In the genomic region with DNA sequence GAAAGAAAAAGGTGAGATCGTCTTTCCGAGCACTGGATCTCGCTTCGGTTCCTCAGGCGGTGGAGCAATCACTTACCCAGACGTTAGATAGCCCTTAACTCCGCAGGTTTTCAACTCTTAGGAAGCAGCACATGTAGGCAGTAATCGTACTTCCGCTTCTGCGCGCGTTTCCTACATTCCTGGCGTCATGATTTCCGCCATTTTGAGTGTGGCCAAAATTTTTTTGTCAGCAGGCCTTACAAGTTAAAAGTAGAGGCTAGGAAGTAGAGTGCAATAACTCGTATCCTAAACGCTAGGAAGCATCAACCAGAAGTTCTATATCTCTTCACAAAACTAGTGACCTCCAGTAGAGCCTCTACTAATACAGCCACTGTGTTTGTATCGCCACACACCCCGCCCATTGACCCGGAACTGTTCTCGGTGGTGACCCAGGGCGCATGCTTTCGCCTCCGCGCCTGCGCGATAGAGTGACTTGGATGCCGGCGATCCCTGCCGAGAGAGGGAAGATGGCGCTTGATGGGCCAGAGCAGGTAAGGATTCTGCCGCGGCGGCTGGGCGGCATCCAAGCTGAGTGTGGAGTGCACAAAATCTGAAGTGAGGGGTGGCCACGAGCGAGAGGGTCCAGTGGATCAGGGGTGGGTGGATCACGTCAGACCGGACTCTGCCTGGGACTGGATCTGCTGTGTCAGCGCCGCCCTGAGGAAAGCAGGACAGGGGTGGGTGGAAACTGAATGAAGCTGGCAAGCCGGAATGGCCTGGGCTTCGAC, we compare ENCODE assay signal across 8 mouse cellular contexts. TPM values are rescaled to one million over a fixed set of nuclear protein-coding genes. Genes with fewer than 3 reads are reported as not detected.
DNase-seq lines count a peak whose midpoint lies in the region; ATAC-seq and TF ChIP-seq lines count a peak whose summit lies in the region.

TSS of gene Ftsj3 (minus strand) at position 395 of the 767 bp plus-strand sequence.
TSS of gene Psmc5 (plus strand) at position 470 of the 767 bp plus-strand sequence.

- TF ChIP-seq CTCF in layer of hippocampus, adult 2 months (conservative IDR thresholded peaks at IDR 0.05): peak; percentile 45
- peak; percentile 47 for TF ChIP-seq CTCF in lung, embryonic 14.5 days (IDR thresholded peaks at IDR 0.05; ENCODE audit: low read depth)
- no peak for TF ChIP-seq CTCF in olfactory bulb, adult 2 months (IDR thresholded peaks at IDR 0.05; ENCODE audit: insufficient read depth, low read depth, low read length)
- TF ChIP-seq CTCF in thymus, adult 2 months (IDR thresholded peaks at IDR 0.05; ENCODE audit: borderline replicate concordance, control insufficient read depth, extremely low read depth, insufficient read depth, low read length, poor library complexity): peak; percentile 69; the same call in 1 of the 2 replicates

- H3K27ac ChIP-seq in ES-E14 (ENCODE audit: insufficient read depth, low read depth, low read length, poor library complexity, severe bottlenecking): peak within 1 kb of the TSS; percentile 96
- peak within 1 kb of the TSS; percentile 77 for H3K27ac ChIP-seq in forebrain, embryonic 16.5 days (ENCODE audit: low read length)
- peak within 1 kb of the TSS; percentile 92 for H3K27ac ChIP-seq in layer of hippocampus, adult 2 months
- peak within 1 kb of the TSS; percentile 76 for H3K27ac ChIP-seq in lung, embryonic 14.5 days (ENCODE audit: low read depth)
- peak within 1 kb of the TSS; percentile 52; the same call in 1 of the 2 replicates for H3K27ac ChIP-seq in olfactory bulb, adult 2 months (ENCODE audit: insufficient read depth, low read depth, low read length)
- H3K27ac ChIP-seq in thymus, adult 2 months (ENCODE audit: control insufficient read depth, insufficient read depth, low read length): no peak within 1 kb of the TSS

- peak; percentile 87 for TF ChIP-seq POLR2A in olfactory bulb, adult 2 months (IDR thresholded peaks at IDR 0.05; ENCODE audit: insufficient read depth, low read depth, low read length)
- TF ChIP-seq POLR2A in thymus, adult 2 months (IDR thresholded peaks at IDR 0.05; ENCODE audit: control insufficient read depth, extremely low read depth, insufficient read depth, low read length, poor library complexity): peak; percentile 69

- H3K4me1 ChIP-seq in ES-E14 (ENCODE audit: control insufficient read depth in 2 of 2, insufficient read depth in 2 of 2, low read length in 2 of 2, poor library complexity in 1 of 2): peaks cover 4 to 10% of the 10 kb centered on the region in 2 experiments; a peak in 3 of 4 replicates
- peaks cover 22% of the 10 kb centered on the region for H3K4me1 ChIP-seq in forebrain, embryonic 16.5 days (replicated peaks; ENCODE audit: control insufficient read depth, insufficient read depth, low read length)
- peaks cover 10% of the 10 kb centered on the region; the same call in 1 of the 2 replicates for H3K4me1 ChIP-seq in lung, embryonic 14.5 days (ENCODE audit: insufficient read depth)
- H3K4me1 ChIP-seq in olfactory bulb, adult 2 months (ENCODE audit: control insufficient read depth, insufficient read depth, low read length): peaks cover 12% of the 10 kb centered on the region
- peaks cover 9% of the 10 kb centered on the region for H3K4me1 ChIP-seq in thymus, adult 2 months (replicated peaks; ENCODE audit: control insufficient read depth, insufficient read depth, low read length)

- intact Hi-C loops in heart, postnatal 36 days (cut with DNase I): loop anchor here (1.0 kb wide), 1 partner anchor 16 kb away; the partner anchor contains the start of gene Smarcd2

- peak within 1 kb of the TSS; percentile 85 for H3K4me2 ChIP-seq in forebrain, embryonic 16.5 days (ENCODE audit: low read length)
- H3K4me2 ChIP-seq in lung, embryonic 14.5 days: peak within 1 kb of the TSS; percentile 95

- H3K9me3 ChIP-seq in ES-E14 (ENCODE audit: control insufficient read depth, insufficient read depth, low read depth, low read length): no peaks in the 10 kb centered on the region
- H3K9me3 ChIP-seq in forebrain, embryonic 16.5 days (ENCODE audit: control insufficient read depth, low read length): no peaks in the 10 kb centered on the region
- no peaks in the 10 kb centered on the region for H3K9me3 ChIP-seq in lung, embryonic 14.5 days (ENCODE audit: low read depth, low read length)

- H3K27me3 ChIP-seq in forebrain, embryonic 16.5 days (replicated peaks; ENCODE audit: control insufficient read depth, insufficient read depth, low read length): no peaks in the 10 kb centered on the region
- no peaks in the 10 kb centered on the region for H3K27me3 ChIP-seq in lung, embryonic 14.5 days (ENCODE audit: insufficient read depth, low read length)
- no peaks in the 10 kb centered on the region for H3K27me3 ChIP-seq in thymus, adult 2 months (ENCODE audit: control insufficient read depth, insufficient read depth, low read length)

- H3K36me3 ChIP-seq in ES-E14 (ENCODE audit: control insufficient read depth, insufficient read depth, low read length, poor library complexity, severe bottlenecking): peaks cover 44% of the 10 kb centered on the region
- peaks cover 8% of the 10 kb centered on the region for H3K36me3 ChIP-seq in forebrain, embryonic 16.5 days (ENCODE audit: control insufficient read depth, insufficient read depth)
- peaks cover 64% of the 10 kb centered on the region for H3K36me3 ChIP-seq in lung, embryonic 14.5 days (ENCODE audit: insufficient read depth)
- H3K36me3 ChIP-seq in thymus, adult 2 months (ENCODE audit: control insufficient read depth, insufficient read depth, low read length): peaks cover 22% of the 10 kb centered on the region

- peak; percentile 93 for DNase-seq in ES-E14 (ENCODE audit: low read depth, low spot score)
- peak; percentile 96 for DNase-seq in cerebellum, adult 11-12 months
- DNase-seq in heart, postnatal 36 days: peak; percentile 99
- peak; percentile 97 to 99 for DNase-seq in layer of hippocampus, adult 2 months (ENCODE audit: low spot score in 2 of 2)
- DNase-seq in lung, embryonic 14.5 days: peak; percentile 98
- peak; percentile 99 for DNase-seq in thymus, adult 2 months

- H3K9ac ChIP-seq in ES-E14 (ENCODE audit: insufficient read depth, low read depth, low read length, poor library complexity, severe bottlenecking): peak within 1 kb of the TSS; percentile 100
- H3K9ac ChIP-seq in forebrain, embryonic 16.5 days (replicated peaks; ENCODE audit: low read depth, low read length): peak within 1 kb of the TSS; percentile 76
- H3K9ac ChIP-seq in lung, embryonic 14.5 days: peak within 1 kb of the TSS; percentile 78

- in situ Hi-C loops in ES-E14 (cut with MboI; ENCODE audit: low sequenced_read_pairs in 2 of 2, unreplicated experiment in 2 of 2): no loop called here

- peak; percentile 97 for ATAC-seq in forebrain, embryonic 16.5 days
- peak; percentile 95 for ATAC-seq in lung, embryonic 14.5 days (ENCODE audit: insufficient read depth)

- peak within 1 kb of the TSS; percentile 96 to 100 for H3K4me3 ChIP-seq in ES-E14 (ENCODE audit: insufficient read depth in 1 of 2, low read depth in 1 of 2, low read length in 2 of 2, poor library complexity in 1 of 2, severe bottlenecking in 1 of 2)
- peak within 1 kb of the TSS; percentile 78 for H3K4me3 ChIP-seq in forebrain, embryonic 16.5 days (replicated peaks; ENCODE audit: low read length)
- peak within 1 kb of the TSS; percentile 87 for H3K4me3 ChIP-seq in layer of hippocampus, adult 2 months
- H3K4me3 ChIP-seq in lung, embryonic 14.5 days (ENCODE audit: low read depth, low read length): peak within 1 kb of the TSS; percentile 81
- H3K4me3 ChIP-seq in olfactory bulb, adult 2 months (ENCODE audit: insufficient read depth, low read depth, low read length): peak within 1 kb of the TSS; percentile 62
- peak within 1 kb of the TSS; percentile 53 for H3K4me3 ChIP-seq in thymus, adult 2 months (ENCODE audit: control insufficient read depth, insufficient read depth, low read length)

- WGBS in forebrain, embryonic 16.5 days: under 1% methylated on average over 42 of the region's 42 CpGs
- WGBS in lung, embryonic 14.5 days: under 1% methylated on average over 42 of the region's 42 CpGs
- WGBS in olfactory bulb, adult 2 months: under 1% methylated on average over 42 of the region's 42 CpGs
- under 1% methylated on average over 42 of the region's 42 CpGs for WGBS in thymus, adult 2 months

TF ChIP-seq in ES-E14, 5 proteins besides CTCF, POLR2A, EP300 and RAD21:
- TF ChIP-seq ZNF384 (IDR thresholded peaks at IDR 0.05; ENCODE audit: low read depth, low read length) (no peak), HCFC1 (IDR thresholded peaks at IDR 0.05; ENCODE audit: borderline replicate concordance, insufficient read depth, low read length) (peak; percentile 90), MAFK (IDR thresholded peaks at IDR 0.05; ENCODE audit: insufficient read depth, low read depth, low read length) (peak; percentile 90), CHD2 (IDR thresholded peaks at IDR 0.05; ENCODE audit: low read depth, low read length) (peak; percentile 82)

RNA-seq across cellular contexts. Expression of gene Ftsj3, which starts in this region (rescaled TPM):
- total RNA-seq in ES-E14 (2012; rRNA removed): 304 and 403 TPM in 2 replicates
- 40.7 and 41.8 TPM in 2 replicates for polyA plus RNA-seq in forebrain, embryonic 16.5 days (2015; fragmentation: Nextera tagmentation; extraction: Ambion mirVana)
- 10 to 100 TPM; 21.1 to 23.0 TPM for total RNA-seq in heart, postnatal 36 days (2021)
- total RNA-seq in layer of hippocampus, adult 2 months (2021): 10 to 100 TPM; 33.5 to 36.1 TPM
- 60.7 and 66.9 TPM in 2 replicates for polyA plus RNA-seq in lung, embryonic 14.5 days (2014; fragmentation: Nextera tagmentation; extraction: Ambion mirVana)
- not detected in 2 replicates for polyA plus RNA-seq in olfactory bulb, adult 2 months (2012; ENCODE audit: insufficient read depth, insufficient read length, low replicate concordance, missing spikeins)
- polyA plus RNA-seq in thymus, adult 2 months (2012; rRNA removed): 23.7 and 25.3 TPM in 2 replicates

RNA-seq across cellular contexts. Expression of gene Psmc5, which starts in this region (rescaled TPM):
- 161 and 263 TPM in 2 replicates for total RNA-seq in ES-E14 (2012; rRNA removed)
- polyA plus RNA-seq in forebrain, embryonic 16.5 days (2015; fragmentation: Nextera tagmentation; extraction: Ambion mirVana): 270 and 287 TPM in 2 replicates
- total RNA-seq in heart, postnatal 36 days (2021): 100 to 1,000 TPM; 102 to 105 TPM
- 100 to 1,000 TPM; 160 to 176 TPM for total RNA-seq in layer of hippocampus, adult 2 months (2021)
- polyA plus RNA-seq in lung, embryonic 14.5 days (2014; fragmentation: Nextera tagmentation; extraction: Ambion mirVana): 275 and 288 TPM in 2 replicates
- not detected in 2 replicates for polyA plus RNA-seq in olfactory bulb, adult 2 months (2012; ENCODE audit: insufficient read depth, insufficient read length, low replicate concordance, missing spikeins)
- 53.9 and 56.1 TPM in 2 replicates for polyA plus RNA-seq in thymus, adult 2 months (2012; rRNA removed)
